Mouse (Mus musculus): ENCODE measurements around the gene Gtpbp3. TPM values are rescaled to one million over a fixed set of nuclear protein-coding genes. Genes with fewer than 3 reads are reported as not detected.
A peak's percentile ranks its signal among the peaks of the same experiment; 100 is the strongest.

Gtpbp3 gene
- total and polyA plus RNA-seq, 3 experiments = 17.4 to 26.7 (median 20.7) TPM

DNA sequence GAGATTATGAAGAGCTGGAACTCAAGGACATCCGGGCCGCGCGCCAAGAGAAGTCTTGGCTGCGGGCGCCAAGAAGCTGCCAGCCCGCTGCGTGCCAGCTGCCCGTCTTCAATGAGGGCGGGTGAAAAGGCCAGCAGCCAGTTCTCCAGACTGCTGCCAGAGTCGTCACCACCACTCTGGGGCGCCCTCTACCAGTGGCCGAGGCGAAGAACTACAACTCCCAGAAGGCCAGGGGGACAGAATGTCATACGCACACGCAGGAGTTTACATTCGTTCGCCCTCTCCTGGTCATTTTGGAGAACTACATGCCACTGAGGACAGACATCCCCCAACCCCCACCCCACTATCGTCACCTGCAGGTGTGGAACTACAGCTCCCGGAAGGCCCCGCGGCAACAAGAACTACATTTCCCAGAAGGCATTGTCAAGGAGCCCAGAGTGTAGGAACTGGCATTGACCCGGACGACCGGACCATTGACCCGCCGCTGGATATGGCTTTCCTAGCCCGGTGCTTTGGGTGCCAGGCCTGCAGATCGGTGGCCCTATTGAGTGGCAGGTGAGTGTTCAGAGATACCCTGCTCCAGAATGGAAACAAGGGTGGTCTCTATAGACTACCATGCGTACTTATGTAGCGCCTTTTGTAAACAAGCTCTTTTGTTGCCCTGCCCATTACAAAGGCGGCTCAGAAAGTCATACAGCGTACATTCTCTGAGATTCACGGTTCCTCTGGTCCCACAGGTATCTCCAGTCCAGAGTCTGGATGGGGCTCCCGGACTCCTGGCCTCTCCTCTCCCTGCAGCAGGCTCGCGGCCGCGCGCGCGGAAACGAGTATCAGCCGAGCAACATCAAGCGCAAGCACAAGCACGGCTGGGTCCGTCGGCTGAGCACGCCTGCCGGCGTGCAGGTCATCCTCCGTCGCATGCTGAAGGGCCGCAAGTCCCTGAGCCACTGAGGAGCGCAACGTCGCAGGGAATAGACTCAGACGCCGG lies 23.1 kb upstream of the Gtpbp3 start, which contains the start of gene Mrpl34 (continued):
- peak; percentile 59 for TF ChIP-seq RAD21 (IDR thresholded peaks at IDR 0.05; ENCODE audit: low read depth, low read length)

DNA sequence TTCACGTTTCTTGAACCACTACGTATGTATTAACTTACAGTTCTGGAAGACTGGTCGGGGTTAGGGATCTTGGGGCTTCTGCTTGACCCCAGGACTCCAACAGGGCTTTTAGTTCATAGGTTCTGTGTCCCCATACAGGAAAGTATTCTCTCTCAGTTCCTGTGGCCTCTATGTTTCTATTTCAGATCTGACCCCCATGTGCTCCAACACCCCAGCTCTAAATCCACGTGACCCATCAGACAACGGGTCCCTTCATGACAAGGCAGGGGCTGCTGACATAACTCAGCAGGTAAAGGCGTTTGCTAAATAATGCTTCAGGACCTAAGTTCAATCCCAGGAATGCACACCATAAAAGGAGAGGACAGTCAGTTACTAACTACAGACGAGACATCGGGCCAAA lies 22.2 kb upstream of the Gtpbp3 start:
- H3K79me2 ChIP-seq (replicated peaks; ENCODE audit: control insufficient read depth, extremely low read depth, insufficient read depth, poor library complexity, severe bottlenecking) = peaks cover 16% of the 10 kb centered on the region
- H3K4me2 ChIP-seq (ENCODE audit: insufficient read depth, low read depth, poor library complexity, severe bottlenecking) = peak overlapping the region; percentile 62
- DNase-seq (ENCODE audit: extremely low read depth) = no peak
- H3K36me3 ChIP-seq (replicated peaks in 1 of 2; ENCODE audit: control insufficient read depth in 1 of 2, insufficient read depth in 1 of 2, low read length in 1 of 2) = peaks cover 10 to 33% of the 10 kb centered on the region in 2 experiments
- H3K4me1 ChIP-seq (ENCODE audit: control insufficient read depth in 1 of 2, insufficient read depth in 2 of 2) = peaks cover 23 to 45% of the 10 kb centered on the region in 2 experiments
- in situ Hi-C loops (cut with MboI; ENCODE audit: low pct_ligation_motif_present, low pct_unique_long_range_greater_than_20kb, low sequenced_read_pairs) = loop anchor here (5.0 kb wide), 1 partner anchor 33 kb away; no protein-coding TSS in a partner anchor
- H3K4me3 ChIP-seq (replicated peaks in 1 of 3; ENCODE audit: low read depth in 2 of 3, low read length in 2 of 3, poor library complexity in 1 of 3) = peak overlapping the region in 2 of 3 experiments; percentile 80 to 95
- no peak overlapping the region for H3K27ac ChIP-seq (ENCODE audit: insufficient read depth, low read depth)
- dilution Hi-C loops (cut with MboI; ENCODE audit: extremely low pct_ligation_motif_present, extremely low pct_unique_long_range_greater_than_20kb, low sequenced_read_pairs) = no loop called here
- TF ChIP-seq NRF1 (IDR thresholded peaks at IDR 0.05; ENCODE audit: low read depth, low read length) (no peak), SIN3A (IDR thresholded peaks at IDR 0.05; ENCODE audit: low read length) (no peak), POLR2A (IDR thresholded peaks at IDR 0.05; ENCODE audit: low read depth, low read length) (no peak), HCFC1 (IDR thresholded peaks at IDR 0.05; ENCODE audit: low read depth, low read length) (no peak), BHLHE40 (IDR thresholded peaks at IDR 0.05; ENCODE audit: low read depth, low read length) (no peak), POLR2AphosphoS2 (IDR thresholded peaks at IDR 0.05; ENCODE audit: low read depth, low read length) (no peak), ELF1 (IDR thresholded peaks at IDR 0.05; ENCODE audit: low read depth, low read length) (no peak), E2F4 (IDR thresholded peaks at IDR 0.05; ENCODE audit: insufficient replicate concordance, low read depth, low read length) (no peak), MEF2A (IDR thresholded peaks at IDR 0.05; ENCODE audit: borderline replicate concordance, low read depth, low read length) (no peak), MAZ (IDR thresholded peaks at IDR 0.05; ENCODE audit: low read depth, low read length) (no peak), CHD1 (IDR thresholded peaks at IDR 0.05; ENCODE audit: low read depth, low read length) (no peak)
- peak overlapping the region; percentile 80 for H3K9ac ChIP-seq (ENCODE audit: insufficient read depth, low read depth)
- H3K9me3 ChIP-seq (replicated peaks; ENCODE audit: low read length) = peaks cover 8% of the 10 kb centered on the region
- H3K27me3 ChIP-seq (replicated peaks) = no peaks in the 10 kb centered on the region

DNA sequence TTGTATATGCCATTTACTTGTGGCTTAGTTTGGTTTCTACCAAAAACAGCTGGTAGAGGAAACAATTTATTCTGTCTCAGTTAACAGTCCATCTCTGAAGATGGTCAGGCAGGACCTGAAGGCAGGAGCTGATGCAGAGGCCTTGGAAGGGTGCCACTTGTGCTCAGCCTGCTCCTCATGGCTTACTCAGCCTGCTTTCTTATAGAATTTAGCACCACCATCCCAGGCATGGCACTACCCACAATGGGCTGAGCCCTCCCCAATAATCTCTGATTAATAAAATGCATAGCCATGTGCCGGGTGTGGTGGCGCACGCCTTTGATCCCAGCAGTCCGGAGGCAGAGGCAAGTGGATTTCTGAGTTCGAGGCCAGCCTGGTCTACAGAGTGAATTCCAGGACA lies 21.7 kb upstream of the Gtpbp3 start:
- Histone ChIP-seq H3K79me2 (replicated peaks; ENCODE audit: control insufficient read depth, extremely low read depth, insufficient read depth, poor library complexity, severe bottlenecking) (peaks cover 20% of the 10 kb centered on the region), H3K4me1 (ENCODE audit: control insufficient read depth in 1 of 2, insufficient read depth in 2 of 2) (peaks cover 24 to 48% of the 10 kb centered on the region in 2 experiments), H3K9me3 (replicated peaks; ENCODE audit: low read length) (peaks cover 6% of the 10 kb centered on the region), H3K27me3 (replicated peaks) (no peaks in the 10 kb centered on the region), H3K27ac (ENCODE audit: insufficient read depth, low read depth) (no peak overlapping the region), H3K9ac (ENCODE audit: insufficient read depth, low read depth) (no peak overlapping the region), H3K36me3 (replicated peaks in 1 of 2; ENCODE audit: control insufficient read depth in 1 of 2, insufficient read depth in 1 of 2, low read length in 1 of 2) (peaks cover 11 to 34% of the 10 kb centered on the region in 2 experiments), H3K4me3 (replicated peaks in 1 of 3; ENCODE audit: low read depth in 2 of 3, low read length in 2 of 3, poor library complexity in 1 of 3) (no peak overlapping the region), H3K4me2 (ENCODE audit: insufficient read depth, low read depth, poor library complexity, severe bottlenecking) (no peak overlapping the region)
- in situ Hi-C loops (cut with MboI; ENCODE audit: low pct_ligation_motif_present, low pct_unique_long_range_greater_than_20kb, low sequenced_read_pairs) (loop anchor here (5.0 kb wide), 1 partner anchor 34 kb away; no protein-coding TSS in a partner anchor), dilution Hi-C loops (cut with MboI; ENCODE audit: extremely low pct_ligation_motif_present, extremely low pct_unique_long_range_greater_than_20kb, low sequenced_read_pairs) (no loop called here)
- no peak for DNase-seq (ENCODE audit: extremely low read depth)
- TF ChIP-seq USF1 (IDR thresholded peaks at IDR 0.05; ENCODE audit: low read depth, low read length) (no peak), SMC3 (IDR thresholded peaks at IDR 0.05; ENCODE audit: low read depth, low read length) (no peak), ZC3H11A (IDR thresholded peaks at IDR 0.05; ENCODE audit: low read depth, low read length) (no peak), CHD2 (IDR thresholded peaks at IDR 0.05; ENCODE audit: low read length) (no peak), UBTF (IDR thresholded peaks at IDR 0.05; ENCODE audit: low read depth, low read length) (no peak), RAD21 (IDR thresholded peaks at IDR 0.05; ENCODE audit: low read depth, low read length) (no peak), GABPA (IDR thresholded peaks at IDR 0.05; ENCODE audit: insufficient replicate concordance, low read depth, low read length) (no peak), NELFE (IDR thresholded peaks at IDR 0.05; ENCODE audit: low read depth, low read length) (no peak), BHLHE40 (IDR thresholded peaks at IDR 0.05; ENCODE audit: low read depth, low read length) (no peak), PAX5 (IDR thresholded peaks at IDR 0.05; ENCODE audit: low read length) (no peak), SIN3A (IDR thresholded peaks at IDR 0.05; ENCODE audit: low read length) (no peak), MAFK (IDR thresholded peaks at IDR 0.05; ENCODE audit: insufficient replicate concordance, low read length) (no peak), CHD1 (IDR thresholded peaks at IDR 0.05; ENCODE audit: low read depth, low read length) (no peak), ELF1 (IDR thresholded peaks at IDR 0.05; ENCODE audit: low read depth, low read length) (no peak), ZNF384 (IDR thresholded peaks at IDR 0.05; ENCODE audit: low read depth, low read length) (no peak), MEF2A (IDR thresholded peaks at IDR 0.05; ENCODE audit: borderline replicate concordance, low read depth, low read length) (no peak), MXI1 (IDR thresholded peaks at IDR 0.05; ENCODE audit: low read depth, low read length) (no peak), ETS1 (conservative IDR thresholded peaks at IDR 0.05; ENCODE audit: low read depth, low read length) (no peak), USF2 (conservative IDR thresholded peaks at IDR 0.05; ENCODE audit: low read depth, low read length) (no peak)
